Mouse (Mus musculus) heart, embryonic 10.5 days (tissue): Measurements from ENCODE around the gene Draxin. TPM values are rescaled to one million over a fixed set of nuclear protein-coding genes. Genes with fewer than 3 reads are reported as not detected.
"Not testable (repeated sequence)": the region's sequence is repeated elsewhere in the genome, so short reads cannot be mapped to it uniquely, and the experiment has no call there.

ENCODE experiments used
- DNase-seq: peaks from one replicate; pipeline ENCODE4 v3.0.0-alpha.2; 2017; ENCODE audit warnings: low spot score
- H3K27ac ChIP-seq: fragments of 300-500 bp; sonication (generic); 2 replicates; pipeline ENCODE4 v1.5.1; 2016; ENCODE audit warnings: mild to moderate bottlenecking
- H3K27me3 ChIP-seq: fragments of 300-500 bp; sonication (generic); 2 replicates; pipeline ENCODE4 v1.6.1; 2016; ENCODE audit warnings: mild to moderate bottlenecking; ENCODE audit not compliant: poor library complexity, insufficient read depth, severe bottlenecking
- H3K36me3 ChIP-seq: fragments of 300-500 bp; sonication (generic); 2 replicates; pipeline ENCODE4 v1.6.1; 2016; ENCODE audit warnings: mild to moderate bottlenecking, moderate library complexity
- H3K4me1 ChIP-seq: fragments of 300-500 bp; sonication (generic); 2 replicates; pipeline ENCODE4 v1.6.1; 2016; ENCODE audit warnings: mild to moderate bottlenecking
- H3K4me3 ChIP-seq: fragments of 300-500 bp; sonication (generic); 2 replicates; pipeline ENCODE4 v1.5.1; 2016; ENCODE audit warnings: mild to moderate bottlenecking, moderate library complexity
- H3K9me3 ChIP-seq: fragments of 300-500 bp; sonication (generic); 2 replicates; pipeline ENCODE4 v1.6.1; 2016; ENCODE audit warnings: mild to moderate bottlenecking, moderate library complexity
- WGBS: fragments of 180-500 bp; shearing (Covaris S2); methylation state at CpG from one replicate; pipeline ENCODE4 v1.1.7; 2016; 5-methylcytosine and 5-hydroxymethylcytosine counted together
- polyA plus RNA-seq: library from polyadenylated mRNA; unstranded; fragments of >200 nt; fragmentation: Nextera tagmentation; extraction: Ambion mirVana; gene quantifications from 2 replicates; pipeline ENCODE4 v1.2.1, GENCODE M21; 2016

Gene Draxin
- 0.12 and 0.48 TPM in 2 replicates for polyA plus RNA-seq

DNA sequence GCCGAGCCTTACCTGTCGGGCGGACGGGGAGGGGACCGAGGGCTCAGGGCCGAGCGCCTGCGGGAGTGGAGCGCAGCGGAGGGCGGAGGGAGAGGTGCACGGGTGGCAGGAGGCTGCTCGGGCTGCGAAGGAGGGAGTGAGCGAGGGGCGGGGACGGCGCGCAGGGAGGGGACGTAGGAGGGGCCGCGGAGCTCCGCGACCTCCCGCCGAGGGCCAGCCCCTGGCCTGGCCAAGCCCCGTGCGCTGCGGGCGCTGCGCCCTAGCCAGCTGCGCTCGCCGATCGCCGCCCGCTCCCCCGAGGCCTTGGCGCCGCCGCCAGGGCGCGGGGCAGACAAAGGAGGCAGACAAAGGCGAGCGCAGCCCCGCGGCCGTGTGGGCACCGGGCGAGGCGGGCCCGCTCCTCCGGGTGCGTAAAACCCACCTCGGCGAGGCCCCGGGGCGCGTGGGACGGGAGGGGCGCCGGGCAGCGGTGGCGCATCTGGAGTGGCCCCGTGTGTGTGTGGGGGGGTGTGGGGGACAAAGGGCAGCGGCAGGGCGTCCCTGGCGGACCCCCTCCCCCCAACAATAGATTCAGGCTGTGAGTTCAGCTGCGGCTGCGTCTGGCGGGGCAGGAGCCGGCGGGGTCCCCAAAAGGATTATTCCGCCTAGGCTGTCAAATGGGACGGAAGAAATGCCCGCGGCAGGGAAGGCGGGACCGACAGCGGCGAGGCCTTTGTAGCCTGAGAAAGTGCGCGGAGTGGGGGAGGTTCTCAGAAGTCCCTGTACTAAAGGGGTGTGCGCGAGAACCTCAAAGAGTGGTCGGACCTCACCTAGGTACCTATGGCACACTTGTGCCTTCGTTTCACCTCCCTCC lies at the start of gene Draxin:
TSS of gene Draxin (minus strand) at position 138 of the 853 bp plus-strand sequence.
- no peaks in the 10 kb centered on the region for H3K9me3 ChIP-seq
- H3K27ac ChIP-seq: peak within 1 kb of the TSS; percentile 87
- H3K27me3 ChIP-seq: peaks cover 74% of the 10 kb centered on the region
- no peaks in the 10 kb centered on the region for H3K36me3 ChIP-seq
- H3K4me3 ChIP-seq: peak within 1 kb of the TSS; percentile 76
- no peak for DNase-seq
- peaks cover 21% of the 10 kb centered on the region for H3K4me1 ChIP-seq
- WGBS: under 1% methylated on average over 81 of the region's 87 CpGs

GRCm38 (mm10) chr4:148177716-148178115 lies 47.2 kb upstream of the Draxin start:
- Histone ChIP-seq H3K9me3 (no peaks in the 10 kb centered on the region), H3K4me3 (no peak overlapping the region), H3K36me3 (no peaks in the 10 kb centered on the region), H3K4me1 (no peaks in the 10 kb centered on the region), H3K27ac (no peak overlapping the region), H3K27me3 (peaks cover 74% of the 10 kb centered on the region)
- DNase-seq: no peak

GRCm38 (mm10) chr4:148176603-148177002 lies 46.1 kb upstream of the Draxin start:
- H3K4me3 ChIP-seq, H3K4me1 ChIP-seq, H3K9me3 ChIP-seq, DNase-seq, H3K27ac ChIP-seq, H3K36me3 ChIP-seq: not testable (repeated sequence)
- 68% methylated on average over 6 of the region's 6 CpGs for WGBS
- peaks cover 79% of the 10 kb centered on the region for H3K27me3 ChIP-seq

DNA sequence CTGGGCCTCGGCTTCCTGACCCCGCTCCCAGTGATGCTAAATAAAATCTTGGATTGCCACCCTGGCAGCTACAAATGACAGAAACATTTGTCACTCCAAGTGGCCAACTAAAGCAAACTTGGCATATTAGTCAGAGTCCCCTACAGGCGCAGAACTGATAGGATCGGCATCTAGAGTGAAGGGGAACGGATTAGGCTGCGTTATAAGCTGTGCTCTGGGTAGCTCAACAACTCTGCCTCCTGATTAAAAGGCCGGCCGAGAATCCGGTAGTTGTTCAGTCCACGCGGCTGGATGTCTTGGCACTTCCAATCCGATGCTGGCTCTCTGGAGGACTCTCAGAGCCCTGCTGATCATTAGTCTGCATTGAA lies 44.0 kb upstream of the Draxin start:
- H3K4me3 ChIP-seq: no peak overlapping the region
- H3K4me1 ChIP-seq: peaks cover 5% of the 10 kb centered on the region; the same call in 1 of the 2 replicates
- peaks cover 95% of the 10 kb centered on the region for H3K27me3 ChIP-seq
- no peak overlapping the region for H3K27ac ChIP-seq
- WGBS: 15% methylated on average over 12 of the region's 12 CpGs
- no peaks in the 10 kb centered on the region for H3K36me3 ChIP-seq
- no peak for DNase-seq
- H3K9me3 ChIP-seq: no peaks in the 10 kb centered on the region

DNA sequence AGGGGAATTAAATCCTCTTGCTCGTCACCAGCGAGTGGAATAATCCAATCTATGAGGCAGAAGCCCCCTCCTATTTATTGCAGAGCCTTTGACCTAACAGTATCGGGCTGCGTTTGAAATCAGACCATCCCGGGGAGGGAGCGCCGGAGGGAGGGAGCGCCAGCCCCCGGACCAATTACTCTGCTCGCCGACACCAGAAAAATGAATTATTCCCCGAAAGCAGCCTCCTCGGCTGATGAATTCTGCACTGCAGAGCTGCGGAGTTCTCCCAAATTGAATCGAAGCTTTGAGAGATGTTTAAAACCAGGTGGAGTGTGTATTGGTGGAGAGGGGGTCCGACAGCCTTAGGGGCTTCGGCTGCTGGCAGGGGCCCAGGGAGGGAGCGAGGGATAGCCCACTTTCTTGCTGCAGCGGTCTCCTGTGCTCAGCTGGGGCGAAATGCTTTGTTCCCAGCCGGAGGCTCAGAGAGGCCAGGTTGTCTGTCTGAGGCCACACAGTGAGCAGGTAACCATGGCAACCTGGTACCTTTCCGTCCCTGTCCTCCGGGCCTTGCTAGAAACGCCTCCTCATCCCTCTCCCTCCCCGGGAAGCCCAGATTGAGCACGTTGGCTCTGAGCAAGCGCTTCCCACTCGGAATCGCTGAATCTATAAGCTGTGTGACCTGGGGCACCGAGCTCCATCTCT lies 43.5 kb upstream of the Draxin start:
- DNase-seq: no peak
- no peak overlapping the region for H3K4me3 ChIP-seq
- H3K4me1 ChIP-seq: peaks cover 8% of the 10 kb centered on the region; the same call in 1 of the 2 replicates
- WGBS: 2% methylated on average over 30 of the region's 30 CpGs
- no peaks in the 10 kb centered on the region for H3K9me3 ChIP-seq
- H3K27me3 ChIP-seq: peaks cover 93% of the 10 kb centered on the region
- no peaks in the 10 kb centered on the region for H3K36me3 ChIP-seq
- no peak overlapping the region for H3K27ac ChIP-seq

DNA sequence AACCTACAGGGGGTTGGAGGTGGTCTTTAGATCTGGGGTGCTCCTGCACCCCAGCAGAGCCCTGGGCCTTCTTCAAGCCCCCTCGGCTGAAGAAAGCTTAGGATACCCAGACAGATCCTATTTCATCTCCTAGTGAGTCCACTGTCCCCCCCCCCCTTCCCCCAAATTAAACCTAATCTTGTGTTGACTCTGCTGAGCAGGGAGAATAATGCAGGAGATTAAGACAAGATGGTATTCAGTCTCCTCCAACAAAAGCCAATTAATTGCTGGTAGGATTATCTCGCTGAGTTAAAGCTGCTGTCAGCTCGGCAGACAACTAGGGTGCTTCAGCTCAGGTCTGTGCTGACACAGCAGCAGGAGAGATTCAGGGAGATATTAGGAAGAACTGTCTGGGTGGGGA lies 40.8 kb upstream of the Draxin start:
- Histone ChIP-seq H3K4me1 (peaks cover 15% of the 10 kb centered on the region; the same call in 1 of the 2 replicates), H3K4me3 (no peak overlapping the region), H3K36me3 (no peaks in the 10 kb centered on the region), H3K27me3 (peaks cover 93% of the 10 kb centered on the region), H3K9me3 (no peaks in the 10 kb centered on the region), H3K27ac (no peak overlapping the region)
- WGBS: 30% methylated on average over 3 of the region's 3 CpGs
- DNase-seq: no peak

- Histone ChIP-seq H3K27me3 (peaks cover 93% of the 10 kb centered on the region), H3K36me3 (no peaks in the 10 kb centered on the region), H3K9me3 (no peaks in the 10 kb centered on the region), H3K4me1 (peaks cover 19% of the 10 kb centered on the region), H3K4me3 (no peak overlapping the region), H3K27ac (no peak overlapping the region)
- no peak for DNase-seq
- 4% methylated on average over 2 of the region's 2 CpGs for WGBS
Measured at GRCm38 (mm10) chr4:148170842-148171241, 40.3 kb upstream of the Draxin start.

DNA sequence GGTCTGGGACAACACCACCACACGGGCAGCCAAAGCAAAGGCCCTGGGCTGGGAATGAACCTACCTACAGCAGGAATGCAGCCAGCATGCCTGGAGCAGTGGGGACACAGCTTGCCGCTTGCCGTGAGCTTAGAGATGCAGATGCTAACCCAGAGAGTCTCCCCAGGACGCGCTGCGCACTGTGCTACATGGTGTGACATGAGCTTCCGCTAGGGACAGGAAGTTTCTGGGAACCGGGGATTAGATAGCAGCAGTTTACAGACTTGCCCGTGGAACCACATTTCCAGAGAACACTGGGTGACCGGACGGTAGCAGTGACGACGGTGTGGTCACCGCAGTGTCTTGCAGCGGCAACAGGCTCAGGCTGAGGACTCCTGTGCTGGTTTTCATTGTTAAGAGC lies 39.1 kb upstream of the Draxin start:
- Histone ChIP-seq H3K9me3 (no peaks in the 10 kb centered on the region), H3K4me1 (peaks cover 26% of the 10 kb centered on the region), H3K36me3 (no peaks in the 10 kb centered on the region), H3K27me3 (peaks cover 93% of the 10 kb centered on the region), H3K27ac (no peak overlapping the region), H3K4me3 (no peak overlapping the region)
- DNase-seq: no peak
- 16% methylated on average over 15 of the region's 15 CpGs for WGBS

DNA sequence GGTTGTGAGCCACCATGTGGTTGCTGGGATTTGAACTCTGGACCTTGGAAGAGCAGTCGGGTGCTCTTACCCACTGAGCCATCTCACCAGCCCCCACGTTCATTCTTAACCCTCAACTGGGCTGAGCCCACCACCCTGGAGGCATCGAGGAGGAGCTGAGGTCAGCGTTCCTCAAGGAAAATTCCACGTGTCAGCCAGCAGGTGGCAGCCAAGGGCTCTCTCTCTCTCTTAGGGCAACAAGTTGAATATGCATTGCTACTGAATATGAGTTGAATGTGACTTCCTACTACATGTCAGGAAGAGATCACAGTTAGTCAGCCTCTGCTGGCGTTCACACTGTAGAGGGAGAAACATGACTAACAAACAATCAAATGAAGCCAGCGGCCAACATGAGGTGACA lies 37.8 kb upstream of the Draxin start:
- Histone ChIP-seq H3K27ac (no peak overlapping the region), H3K36me3 (no peaks in the 10 kb centered on the region), H3K4me3 (no peak overlapping the region), H3K27me3 (peaks cover 93% of the 10 kb centered on the region), H3K9me3 (no peaks in the 10 kb centered on the region), H3K4me1 (peaks cover 39% of the 10 kb centered on the region)
- WGBS: 24% methylated on average over 7 of the region's 7 CpGs
- DNase-seq: no peak

GRCm38 (mm10) chr4:148166986-148167385 lies 36.5 kb upstream of the Draxin start:
- peak overlapping the region; percentile 12; the same call in 1 of the 2 replicates for H3K4me3 ChIP-seq
- H3K9me3 ChIP-seq: no peaks in the 10 kb centered on the region
- peaks cover 93% of the 10 kb centered on the region for H3K27me3 ChIP-seq
- peaks cover 39% of the 10 kb centered on the region for H3K4me1 ChIP-seq
- no peak overlapping the region for H3K27ac ChIP-seq
- DNase-seq: no peak
- 19% methylated on average over 4 of the region's 4 CpGs for WGBS
- no peaks in the 10 kb centered on the region for H3K36me3 ChIP-seq

DNA sequence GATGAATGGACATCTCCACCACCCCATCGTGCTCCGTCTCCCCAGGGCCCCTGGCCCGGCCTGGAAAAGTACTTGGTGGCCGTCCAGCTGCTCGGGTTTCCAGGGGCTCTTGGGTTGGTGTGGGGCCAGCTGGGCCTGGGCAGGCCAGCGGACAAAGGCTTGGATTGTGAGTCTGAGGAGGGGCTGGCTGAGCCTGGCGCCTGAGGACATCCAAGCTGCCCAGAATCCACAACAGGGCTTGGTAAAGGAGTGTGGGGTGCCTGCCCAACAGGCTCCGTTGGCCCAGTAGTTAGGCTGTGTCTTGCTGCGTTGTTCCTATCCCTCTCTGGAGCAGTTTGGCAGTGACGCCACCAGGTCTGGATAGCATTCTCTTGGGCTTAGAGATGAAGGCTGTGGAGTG lies 35.9 kb upstream of the Draxin start:
- H3K36me3 ChIP-seq: no peaks in the 10 kb centered on the region
- H3K4me1 ChIP-seq: peaks cover 39% of the 10 kb centered on the region
- H3K27me3 ChIP-seq: peaks cover 93% of the 10 kb centered on the region
- peak overlapping the region; percentile 12; the same call in 1 of the 2 replicates for H3K4me3 ChIP-seq
- no peak for DNase-seq
- no peak overlapping the region for H3K27ac ChIP-seq
- 10% methylated on average over 10 of the region's 10 CpGs for WGBS
- no peaks in the 10 kb centered on the region for H3K9me3 ChIP-seq

- no peak for DNase-seq
- Histone ChIP-seq H3K27me3 (peaks cover 94% of the 10 kb centered on the region), H3K4me1 (peaks cover 48% of the 10 kb centered on the region), H3K9me3 (no peaks in the 10 kb centered on the region), H3K36me3 (no peaks in the 10 kb centered on the region), H3K4me3 (no peak overlapping the region), H3K27ac (no peak overlapping the region)
- 11% methylated on average over 17 of the region's 17 CpGs for WGBS
Measured at GRCm38 (mm10) chr4:148165551-148165950, 35.1 kb upstream of the Draxin start.

GRCm38 (mm10) chr4:148164461-148164860 lies 34.0 kb upstream of the Draxin start:
- peaks cover 54% of the 10 kb centered on the region for H3K4me1 ChIP-seq
- WGBS: 1% methylated on average over 16 of the region's 16 CpGs

More at GRCm38 (mm10) chr4:148164461-148164860, 34.0 kb upstream of the Draxin start:
- Histone ChIP-seq H3K36me3 (no peaks in the 10 kb centered on the region), H3K27me3 (peaks cover 90% of the 10 kb centered on the region), H3K27ac (no peak overlapping the region), H3K9me3 (no peaks in the 10 kb centered on the region), H3K4me3 (peak overlapping the region; percentile 50)
- DNase-seq: no peak
